Mouse (Mus musculus) hindbrain, embryonic 10.5 days (tissue): Measurements from ENCODE around the gene Rp9. TPM values are rescaled to one million over a fixed set of nuclear protein-coding genes. Genes with fewer than 3 reads are reported as not detected.
"Not testable (repeated sequence)": the region's sequence is repeated elsewhere in the genome, so short reads cannot be mapped to it uniquely, and the experiment has no call there.

Experiments used
- DNase-seq: peaks from one replicate; pipeline ENCODE4 v3.0.0-alpha.2; 2017; ENCODE audit warnings: low spot score
- H3K27ac ChIP-seq: fragments of 300-500 bp; sonication (generic); 2 replicates; pipeline ENCODE4 v1.5.1; 2016; ENCODE audit warnings: mild to moderate bottlenecking, moderate library complexity
- H3K27me3 ChIP-seq: fragments of 300-500 bp; sonication (generic); 2 replicates; pipeline ENCODE4 v1.6.1; 2016; ENCODE audit warnings: mild to moderate bottlenecking; ENCODE audit not compliant: poor library complexity, insufficient read depth, severe bottlenecking
- H3K36me3 ChIP-seq: fragments of 300-500 bp; sonication (generic); 2 replicates; pipeline ENCODE4 v1.6.1; 2016; ENCODE audit warnings: mild to moderate bottlenecking, moderate library complexity
- H3K4me1 ChIP-seq: fragments of 300-500 bp; sonication (generic); replicated peaks from 2 replicates; pipeline ENCODE4 v1.6.1; 2016; ENCODE audit warnings: mild to moderate bottlenecking
- H3K4me3 ChIP-seq: fragments of 300-500 bp; sonication (generic); 2 replicates; pipeline ENCODE4 v1.5.1; 2016; ENCODE audit warnings: mild to moderate bottlenecking, moderate library complexity
- H3K9me3 ChIP-seq: fragments of 300-500 bp; sonication (generic); 2 replicates; pipeline ENCODE4 v1.6.1; 2016; ENCODE audit warnings: mild to moderate bottlenecking, moderate library complexity
- WGBS: fragments of 180-500 bp; shearing (Covaris S2); methylation state at CpG from one replicate; pipeline ENCODE4 v1.1.7; 2016; 5-methylcytosine and 5-hydroxymethylcytosine counted together
- polyA plus RNA-seq: library from polyadenylated mRNA; unstranded; fragments of >200 nt; fragmentation: Nextera tagmentation; extraction: Ambion mirVana; gene quantifications from 2 replicates; pipeline ENCODE4 v1.2.1, GENCODE M21; 2016

Gene Rp9
- polyA plus RNA-seq, 1 experiment from 2014 or later, result 49.1 TPM

- no peaks in the 10 kb centered on the region for H3K9me3 ChIP-seq
- 80% methylated on average over 3 of the region's 3 CpGs for WGBS
- no peak overlapping the region for H3K4me3 ChIP-seq
- no peak for DNase-seq
- H3K4me1 ChIP-seq, result no peaks in the 10 kb centered on the region
- no peaks in the 10 kb centered on the region for H3K36me3 ChIP-seq
- H3K27ac ChIP-seq, result no peak overlapping the region
- no peaks in the 10 kb centered on the region for H3K27me3 ChIP-seq
Observed at GRCm38 (mm10) chr9:22405414-22405813, 64.1 kb downstream of the Rp9 start.

- WGBS, result 71% methylated on average over 2 of the region's 2 CpGs
- not testable (repeated sequence) for H3K4me3 ChIP-seq, H3K27me3 ChIP-seq, H3K27ac ChIP-seq, H3K9me3 ChIP-seq, H3K4me1 ChIP-seq, H3K36me3 ChIP-seq, DNase-seq
Observed at GRCm38 (mm10) chr9:22403501-22403900, 66.0 kb downstream of the Rp9 start.

DNA sequence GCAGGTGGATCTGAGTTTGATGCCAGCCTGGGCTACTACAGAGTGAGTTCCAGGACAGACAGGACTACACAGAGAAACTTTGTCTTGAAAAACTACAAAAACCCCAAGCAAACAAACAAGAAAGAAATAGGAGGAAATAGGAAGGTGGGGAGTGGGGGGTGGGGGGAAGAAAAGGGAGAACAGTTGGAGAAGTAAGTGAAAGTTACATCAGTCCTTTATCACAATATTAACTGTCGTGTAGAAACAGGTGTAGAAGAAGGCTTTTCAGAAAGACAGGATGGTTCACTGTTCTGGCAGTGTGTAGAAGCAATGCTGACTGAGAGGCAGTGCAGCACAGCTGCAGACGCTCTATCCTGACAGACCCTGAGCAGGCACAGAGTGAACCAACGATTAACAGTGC is 66.6 kb downstream of the Rp9 start:
- H3K36me3 ChIP-seq, result no peaks in the 10 kb centered on the region
- no peak for DNase-seq
- no peaks in the 10 kb centered on the region for H3K9me3 ChIP-seq
- H3K27ac ChIP-seq, result no peak overlapping the region
- WGBS, result 89% methylated on average over 3 of the region's 3 CpGs
- no peak overlapping the region for H3K4me3 ChIP-seq
- H3K4me1 ChIP-seq, result no peaks in the 10 kb centered on the region
- H3K27me3 ChIP-seq, result no peaks in the 10 kb centered on the region

GRCm38 (mm10) chr9:22402001-22402400 is 67.5 kb downstream of the Rp9 start:
- Histone ChIP-seq H3K27ac (no peak overlapping the region), H3K4me3 (no peak overlapping the region), H3K4me1 (no peaks in the 10 kb centered on the region), H3K9me3 (no peaks in the 10 kb centered on the region), H3K27me3 (no peaks in the 10 kb centered on the region), H3K36me3 (no peaks in the 10 kb centered on the region)
- WGBS, result 85% methylated on average over 6 of the region's 6 CpGs
- no peak for DNase-seq

- 82% methylated on average over 4 of the region's 4 CpGs for WGBS
- H3K27me3 ChIP-seq, result no peaks in the 10 kb centered on the region
- no peak for DNase-seq
- H3K27ac ChIP-seq, result no peak overlapping the region
- no peaks in the 10 kb centered on the region for H3K9me3 ChIP-seq
- H3K4me3 ChIP-seq, result no peak overlapping the region
- H3K36me3 ChIP-seq, result no peaks in the 10 kb centered on the region
- H3K4me1 ChIP-seq, result no peaks in the 10 kb centered on the region
Observed at GRCm38 (mm10) chr9:22399021-22399420, 70.5 kb downstream of the Rp9 start.

DNA sequence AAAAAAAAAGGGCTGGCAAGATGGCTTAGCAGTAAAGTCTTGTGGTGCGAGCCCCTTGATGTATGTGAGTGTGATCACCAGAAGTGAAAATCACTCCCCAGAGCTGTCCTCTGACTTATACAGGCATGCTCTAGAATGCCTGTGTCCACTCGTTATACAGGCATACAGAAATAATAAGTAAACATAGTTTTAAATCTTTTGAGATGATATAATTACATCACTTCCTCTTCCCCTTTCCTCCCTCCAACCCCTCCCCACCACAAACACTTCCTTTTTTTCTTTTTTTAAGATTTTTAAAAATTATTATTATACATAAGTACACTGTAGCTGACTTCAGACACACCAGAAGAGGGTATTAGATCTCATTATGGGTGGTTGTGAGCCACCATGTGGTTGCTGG is 74.8 kb downstream of the Rp9 start:
- Histone ChIP-seq H3K4me1 (peaks cover 3% of the 10 kb centered on the region; the same call in 1 of the 2 replicates), H3K36me3 (no peaks in the 10 kb centered on the region), H3K27me3 (no peaks in the 10 kb centered on the region), H3K4me3 (no peak overlapping the region), H3K9me3 (no peaks in the 10 kb centered on the region), H3K27ac (no peak overlapping the region)
- DNase-seq, result no peak
- WGBS, result 91% methylated on average over 2 of the region's 2 CpGs

DNA sequence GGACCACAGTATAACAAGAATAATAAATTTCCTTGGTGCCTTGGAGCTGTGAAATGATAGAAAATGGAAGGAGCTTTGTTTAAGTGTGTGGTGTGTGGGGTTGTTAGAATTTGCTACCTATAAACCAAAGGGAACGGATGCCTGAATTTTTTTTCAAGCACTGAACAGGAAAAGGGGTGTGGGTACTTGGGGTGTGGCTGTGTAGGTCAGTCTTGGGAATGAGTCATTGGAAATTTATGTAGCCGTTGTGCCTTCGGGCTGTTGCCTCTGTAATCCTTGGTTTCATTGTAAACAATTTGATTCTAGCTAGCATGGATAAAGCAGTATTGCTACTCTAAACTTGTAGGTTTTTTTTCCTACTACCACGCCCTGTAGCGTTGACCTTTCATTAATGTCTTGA is 79.2 kb downstream of the Rp9 start:
- Histone ChIP-seq H3K4me1 (peaks cover 27% of the 10 kb centered on the region), H3K27ac (no peak overlapping the region), H3K27me3 (no peaks in the 10 kb centered on the region), H3K4me3 (no peak overlapping the region), H3K9me3 (no peaks in the 10 kb centered on the region), H3K36me3 (peaks cover 9% of the 10 kb centered on the region; the same call in 1 of the 2 replicates)
- WGBS, result 91% methylated on average over 5 of the region's 5 CpGs
- DNase-seq, result no peak

DNA sequence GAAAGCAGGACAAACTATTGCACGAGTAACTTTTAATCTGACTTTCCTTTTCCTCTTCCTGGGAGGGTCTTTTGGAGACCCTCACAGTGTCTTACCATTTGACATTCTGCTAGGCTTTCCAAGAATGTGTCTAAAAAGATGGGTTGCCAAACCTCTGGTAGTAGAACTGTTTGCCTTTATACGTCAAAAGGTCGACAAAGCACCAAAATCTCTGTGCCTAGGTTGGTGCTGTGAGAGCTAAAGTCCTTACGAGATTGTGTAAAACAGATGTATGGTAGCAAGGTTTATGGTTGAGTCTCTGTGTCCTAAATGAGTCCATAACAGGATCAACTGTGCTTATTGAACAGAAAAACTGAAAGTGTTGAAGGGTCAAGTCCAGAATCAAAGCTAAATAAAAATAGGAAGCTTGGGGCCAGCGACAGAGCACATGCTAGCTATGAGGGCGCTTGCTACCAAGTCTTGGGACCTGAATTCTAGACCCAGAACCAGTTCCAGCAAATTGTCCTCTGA is 79.8 kb downstream of the Rp9 start:
- DNase-seq, result no peak
- 70% methylated on average over 6 of the region's 6 CpGs for WGBS
- Histone ChIP-seq H3K27me3 (no peaks in the 10 kb centered on the region), H3K4me1 (peaks cover 27% of the 10 kb centered on the region), H3K27ac (peak overlapping the region; percentile 98), H3K9me3 (no peaks in the 10 kb centered on the region), H3K4me3 (peak overlapping the region; percentile 92), H3K36me3 (peaks cover 12% of the 10 kb centered on the region; the same call in 1 of the 2 replicates)

DNA sequence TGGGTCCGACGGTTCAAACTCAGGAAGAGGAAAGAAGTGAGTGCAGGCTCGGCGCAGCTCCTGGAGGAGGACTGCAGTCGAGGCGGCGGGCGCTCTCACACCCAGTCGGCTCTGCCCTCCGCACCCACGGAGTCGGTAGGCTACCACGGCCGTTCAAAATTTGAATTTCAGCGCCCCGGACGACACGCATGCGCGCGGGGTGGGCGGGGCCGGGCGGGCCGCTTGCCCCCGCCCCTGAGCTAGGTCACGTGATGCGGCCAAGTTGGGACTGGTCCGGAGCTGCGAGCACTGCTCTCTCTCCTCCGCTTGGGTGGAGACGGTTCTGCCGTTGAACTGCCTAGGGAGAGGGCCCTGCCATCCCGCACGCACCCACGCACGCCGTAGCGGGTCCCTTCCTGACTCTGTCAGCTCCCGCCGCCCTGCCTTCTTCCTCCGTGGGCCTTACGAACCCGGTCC is 80.5 kb downstream of the Rp9 start, which contains the start of gene Anln:
Gene Anln (minus strand): TSS at position 168 of the 456 bp plus-strand sequence.
- Histone ChIP-seq H3K36me3 (peaks cover 15% of the 10 kb centered on the region), H3K4me3 (peak within 1 kb of the TSS; percentile 92), H3K27ac (peak within 1 kb of the TSS; percentile 98), H3K4me1 (peaks cover 27% of the 10 kb centered on the region), H3K9me3 (no peaks in the 10 kb centered on the region), H3K27me3 (no peaks in the 10 kb centered on the region)
- DNase-seq, result peak; percentile 97
- under 1% methylated on average over 44 of the region's 44 CpGs for WGBS

GRCm38 (mm10) chr9:22388401-22388980 is 81.1 kb downstream of the Rp9 start:
- peak overlapping the region; percentile 98 for H3K27ac ChIP-seq
- no peaks in the 10 kb centered on the region for H3K9me3 ChIP-seq
- no peaks in the 10 kb centered on the region for H3K27me3 ChIP-seq
- under 1% methylated on average over 41 of the region's 41 CpGs for WGBS
- H3K36me3 ChIP-seq, result peaks cover 21% of the 10 kb centered on the region
- H3K4me3 ChIP-seq, result peak overlapping the region; percentile 92
- peaks cover 27% of the 10 kb centered on the region for H3K4me1 ChIP-seq
- no peak for DNase-seq

DNA sequence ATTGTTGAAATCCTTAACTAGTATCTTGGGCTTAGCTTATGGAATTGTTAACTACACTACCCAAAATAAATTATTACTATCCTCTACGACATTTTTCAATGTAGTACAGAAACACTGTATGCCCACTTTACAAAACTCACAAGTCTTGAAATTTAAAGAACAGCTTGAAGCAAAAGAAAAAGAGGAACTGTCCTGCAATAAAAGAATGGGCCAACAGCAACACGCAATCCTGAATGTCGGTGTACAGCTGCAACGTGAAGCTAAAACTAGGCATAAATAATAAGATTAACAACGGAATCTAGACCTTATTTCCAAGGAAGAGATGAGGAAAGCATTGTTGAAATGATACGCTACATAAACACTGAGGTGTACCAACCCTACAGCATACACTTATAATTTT is 81.6 kb downstream of the Rp9 start:
- H3K27me3 ChIP-seq, result no peaks in the 10 kb centered on the region
- H3K4me3 ChIP-seq, result peak overlapping the region; percentile 92
- peak overlapping the region; percentile 98 for H3K27ac ChIP-seq
- H3K36me3 ChIP-seq, result peaks cover 27% of the 10 kb centered on the region
- H3K9me3 ChIP-seq, result no peaks in the 10 kb centered on the region
- WGBS, result 29% methylated on average over 6 of the region's 6 CpGs
- no peak for DNase-seq
- peaks cover 27% of the 10 kb centered on the region for H3K4me1 ChIP-seq

DNA sequence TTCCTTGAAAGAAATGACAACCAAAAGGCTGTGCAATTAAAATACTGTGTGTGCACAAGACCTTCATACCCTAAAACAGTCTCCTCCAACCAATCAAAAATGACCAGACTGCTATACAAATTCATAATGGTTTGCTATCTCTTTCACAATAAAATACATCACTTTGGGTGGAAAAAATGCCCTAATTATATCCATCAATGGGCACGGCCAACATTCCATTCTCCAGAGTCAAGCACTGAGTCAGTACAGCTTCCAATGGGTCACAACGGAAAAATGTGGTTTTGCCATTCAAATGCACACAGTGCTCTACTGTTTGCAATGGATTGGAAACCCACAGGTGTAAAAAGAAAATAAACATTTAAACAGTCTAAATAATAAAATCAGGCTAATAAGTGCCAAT is 83.7 kb downstream of the Rp9 start:
- Histone ChIP-seq H3K4me3 (no peak overlapping the region), H3K27ac (no peak overlapping the region), H3K36me3 (peaks cover 47% of the 10 kb centered on the region), H3K4me1 (peaks cover 27% of the 10 kb centered on the region), H3K9me3 (no peaks in the 10 kb centered on the region), H3K27me3 (no peaks in the 10 kb centered on the region)
- WGBS, result 83% methylated on average over 2 of the region's 2 CpGs
- DNase-seq, result no peak

GRCm38 (mm10) chr9:22376086-22376485 is 93.5 kb downstream of the Rp9 start:
- Histone ChIP-seq H3K4me1 (no peaks in the 10 kb centered on the region), H3K27ac (no peak overlapping the region), H3K4me3 (no peak overlapping the region), H3K36me3 (peaks cover 94% of the 10 kb centered on the region), H3K27me3 (no peaks in the 10 kb centered on the region), H3K9me3 (peaks cover 4% of the 10 kb centered on the region; the same call in 1 of the 2 replicates)
- DNase-seq, result peak; percentile 11
- 88% methylated on average over 5 of the region's 5 CpGs for WGBS
